Mouse (Mus musculus) kidney, adult 9 months (tissue): Measurements from ENCODE around the gene Fdps.
A peak's percentile ranks its signal among the peaks of the same experiment; 100 is the strongest.
"Not testable (repeated sequence)": the region's sequence is repeated elsewhere in the genome, so short reads cannot be mapped to it uniquely, and the experiment has no call there.

ENCODE experiments used
- DNase-seq: peaks from one replicate; pipeline ENCODE4 v3.0.0; 2022

Gene Fdps

GRCm38 (mm10) chr3:89101459-89101811 is 324 bp downstream of the Fdps start:
- DNase-seq, result no peak

GRCm38 (mm10) chr3:89100811-89101210 is 948 bp downstream of the Fdps start, which contains the start of gene Gm43738:
Gene Gm43738 (minus strand): TSS chr3:89101099.
- no peak for DNase-seq

GRCm38 (mm10) chr3:89094021-89094420 is 7.7 kb downstream of the Fdps start:
- DNase-seq, result no peak

- peak; percentile 83 for DNase-seq
These were observed 8.6 kb downstream of the Fdps start, which contains the start of gene Rusc1 for GRCm38 (mm10) chr3:89093175-89093574. Gene Rusc1 (minus strand): TSS chr3:89093311.

- no peak for DNase-seq
These were observed 9.2 kb downstream of the Fdps start for GRCm38 (mm10) chr3:89092509-89093090.

- DNase-seq, result no peak
These were observed 9.8 kb downstream of the Fdps start for GRCm38 (mm10) chr3:89091811-89092508.

- peak; percentile 82 for DNase-seq
These were observed 10.8 kb downstream of the Fdps start for GRCm38 (mm10) chr3:89090694-89091655.

- DNase-seq, result peak; percentile 95
These were observed 11.7 kb downstream of the Fdps start for GRCm38 (mm10) chr3:89089882-89090591.

- peak; percentile 20 for DNase-seq
These were observed 12.8 kb downstream of the Fdps start for GRCm38 (mm10) chr3:89088974-89089373.

- DNase-seq, result peak; percentile 88
These were observed 14.2 kb downstream of the Fdps start for GRCm38 (mm10) chr3:89087338-89088110.

GRCm38 (mm10) chr3:89084654-89085190 is 17.0 kb downstream of the Fdps start:
- no peak for DNase-seq

- DNase-seq, result no peak
These were observed 17.6 kb downstream of the Fdps start for GRCm38 (mm10) chr3:89084133-89084532.

GRCm38 (mm10) chr3:89082287-89082686 is 19.5 kb downstream of the Fdps start:
- DNase-seq, result not testable (repeated sequence)

- DNase-seq, result no peak
These were observed 24.4 kb downstream of the Fdps start for GRCm38 (mm10) chr3:89077383-89077782.

- DNase-seq, result no peak
These were observed 34.5 kb downstream of the Fdps start for GRCm38 (mm10) chr3:89067265-89067664.

GRCm38 (mm10) chr3:89061696-89062095 is 40.1 kb downstream of the Fdps start:
- DNase-seq, result no peak

GRCm38 (mm10) chr3:89058783-89059182 is 43.0 kb downstream of the Fdps start:
- DNase-seq, result peak; percentile 28

GRCm38 (mm10) chr3:89058361-89058760 is 43.4 kb downstream of the Fdps start:
- no peak for DNase-seq
